Mouse (Mus musculus): ENCODE data around the gene Ugt1a10. TPM values are rescaled to one million over a fixed set of nuclear protein-coding genes. Genes with fewer than 3 reads are reported as not detected.
"Not testable (repeated sequence)": the region's sequence is repeated elsewhere in the genome, so short reads cannot be mapped to it uniquely, and the experiment has no call there.

The Ugt1a10 gene
- total and polyA plus RNA-seq, 2 experiments from 2014 or later: not detected

DNA sequence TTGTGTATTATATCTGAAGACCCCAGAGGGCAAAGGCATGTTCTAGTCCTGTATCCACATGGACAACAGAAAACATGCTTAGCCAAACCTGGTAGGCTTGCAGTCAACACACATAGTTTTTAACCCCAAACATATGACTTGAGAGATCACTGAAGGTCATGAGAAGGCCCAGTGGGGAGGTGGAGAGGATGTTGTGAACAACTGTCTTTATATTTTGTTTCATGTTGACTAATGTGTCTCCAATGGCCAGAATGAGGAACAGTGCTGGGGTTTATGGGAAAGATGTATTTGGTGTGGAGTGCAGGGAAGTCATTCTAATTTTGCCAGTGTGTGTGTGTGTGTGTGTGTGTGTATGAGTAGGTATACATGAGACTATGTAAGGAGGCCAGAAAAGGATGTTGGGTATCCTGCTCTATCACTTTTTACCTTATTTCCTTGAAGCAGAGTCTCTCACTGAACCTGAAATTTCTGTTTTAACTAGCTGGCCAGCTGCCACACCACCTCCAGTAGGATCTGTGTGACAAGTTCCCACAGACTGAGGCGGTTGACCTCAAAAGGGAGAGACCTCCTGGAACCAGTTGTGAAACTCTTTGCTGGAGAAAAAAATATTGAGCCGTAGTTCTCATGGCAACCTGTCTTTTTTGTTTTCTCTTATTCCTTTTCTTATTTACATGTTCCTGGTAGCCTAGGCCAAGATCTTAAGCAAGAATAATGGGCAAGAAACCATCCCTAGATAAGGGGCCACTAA, 169.0 kb downstream of the Ugt1a10 start:
- no peak overlapping the region for H3K4me3 ChIP-seq (ENCODE audit: low read depth, low read length)
- TF ChIP-seq CTCF (IDR thresholded peaks at IDR 0.05): no peak
- no peak for ATAC-seq (ENCODE audit: low FRiP score)
- H3K4me2 ChIP-seq (ENCODE audit: low read depth, low read length, poor library complexity, severe bottlenecking): no peak overlapping the region
- peaks cover 44% of the 10 kb centered on the region for H3K9me3 ChIP-seq (ENCODE audit: low read length)
- no peaks in the 10 kb centered on the region for H3K36me3 ChIP-seq (ENCODE audit: insufficient read depth, low read length)
- H3K9ac ChIP-seq (replicated peaks; ENCODE audit: low read length, poor library complexity, severe bottlenecking): no peak overlapping the region
- H3K27me3 ChIP-seq (ENCODE audit: insufficient read depth, low read length): no peaks in the 10 kb centered on the region
- no peaks in the 10 kb centered on the region for H3K4me1 ChIP-seq (ENCODE audit: insufficient read depth, low read length)
- H3K27ac ChIP-seq (ENCODE audit: low read depth, low read length): no peak overlapping the region
- no peak for DNase-seq (ENCODE audit: low spot score)
- 65% methylated on average over 2 of the region's 2 CpGs for WGBS

DNA sequence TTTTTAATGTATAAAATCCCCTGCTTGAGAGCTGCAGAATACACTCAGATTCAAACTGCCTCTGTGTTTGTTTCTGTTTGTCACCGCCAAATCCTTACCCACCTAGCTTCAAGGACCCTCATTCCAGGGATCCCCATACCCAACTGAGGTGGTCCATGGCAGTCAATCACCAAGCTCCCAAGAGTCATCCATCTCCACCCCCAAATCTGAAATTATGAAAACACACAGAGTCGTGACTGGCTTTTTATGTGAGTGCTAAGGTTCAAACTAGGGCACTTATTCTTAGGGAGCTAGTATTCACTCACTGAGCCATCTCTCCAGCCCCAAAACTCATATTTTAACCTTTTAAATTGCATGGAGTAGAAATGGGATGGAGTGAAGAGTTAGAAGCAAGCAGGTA, 170.1 kb downstream of the Ugt1a10 start:
- not testable (repeated sequence) for H3K36me3 ChIP-seq (ENCODE audit: insufficient read depth, low read length); DNase-seq (ENCODE audit: low spot score); H3K4me3 ChIP-seq (ENCODE audit: low read depth, low read length); H3K9ac ChIP-seq (replicated peaks; ENCODE audit: low read length, poor library complexity, severe bottlenecking); H3K4me2 ChIP-seq (ENCODE audit: low read depth, low read length, poor library complexity, severe bottlenecking); H3K4me1 ChIP-seq (ENCODE audit: insufficient read depth, low read length); ATAC-seq (ENCODE audit: low FRiP score); H3K27ac ChIP-seq (ENCODE audit: low read depth, low read length); H3K27me3 ChIP-seq (ENCODE audit: insufficient read depth, low read length)
- peaks cover 55% of the 10 kb centered on the region for H3K9me3 ChIP-seq (ENCODE audit: low read length)
- WGBS: 38% methylated on average over 2 of the region's 2 CpGs

DNA sequence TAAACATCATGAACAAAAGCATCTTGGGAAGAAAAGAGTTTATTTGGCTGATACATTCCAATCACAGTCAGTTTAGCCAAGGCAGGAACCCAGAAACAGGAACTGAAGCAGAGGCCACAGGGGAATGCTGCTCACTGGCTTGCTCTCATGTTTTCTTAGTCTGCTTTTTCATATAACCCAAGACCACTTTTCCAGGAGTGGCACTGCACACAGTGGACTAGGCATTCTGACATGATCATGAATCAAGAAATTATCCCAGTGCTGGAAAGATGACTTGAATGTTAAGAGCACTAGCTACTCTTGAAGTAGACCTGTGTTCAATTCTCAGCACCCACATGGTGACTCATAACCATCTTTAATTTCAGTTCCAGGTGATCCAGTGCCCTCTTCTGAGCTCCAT, 170.6 kb downstream of the Ugt1a10 start:
- Histone ChIP-seq H3K4me2 (ENCODE audit: low read depth, low read length, poor library complexity, severe bottlenecking) (no peak overlapping the region), H3K9ac (replicated peaks; ENCODE audit: low read length, poor library complexity, severe bottlenecking) (no peak overlapping the region), H3K27me3 (ENCODE audit: insufficient read depth, low read length) (no peaks in the 10 kb centered on the region), H3K4me1 (ENCODE audit: insufficient read depth, low read length) (no peaks in the 10 kb centered on the region), H3K4me3 (ENCODE audit: low read depth, low read length) (no peak overlapping the region), H3K36me3 (ENCODE audit: insufficient read depth, low read length) (no peaks in the 10 kb centered on the region), H3K27ac (ENCODE audit: low read depth, low read length) (no peak overlapping the region), H3K9me3 (ENCODE audit: low read length) (peaks cover 59% of the 10 kb centered on the region)
- DNase-seq (ENCODE audit: low spot score) (no peak), ATAC-seq (ENCODE audit: low FRiP score) (no peak)
- TF ChIP-seq CTCF (IDR thresholded peaks at IDR 0.05): no peak

DNA sequence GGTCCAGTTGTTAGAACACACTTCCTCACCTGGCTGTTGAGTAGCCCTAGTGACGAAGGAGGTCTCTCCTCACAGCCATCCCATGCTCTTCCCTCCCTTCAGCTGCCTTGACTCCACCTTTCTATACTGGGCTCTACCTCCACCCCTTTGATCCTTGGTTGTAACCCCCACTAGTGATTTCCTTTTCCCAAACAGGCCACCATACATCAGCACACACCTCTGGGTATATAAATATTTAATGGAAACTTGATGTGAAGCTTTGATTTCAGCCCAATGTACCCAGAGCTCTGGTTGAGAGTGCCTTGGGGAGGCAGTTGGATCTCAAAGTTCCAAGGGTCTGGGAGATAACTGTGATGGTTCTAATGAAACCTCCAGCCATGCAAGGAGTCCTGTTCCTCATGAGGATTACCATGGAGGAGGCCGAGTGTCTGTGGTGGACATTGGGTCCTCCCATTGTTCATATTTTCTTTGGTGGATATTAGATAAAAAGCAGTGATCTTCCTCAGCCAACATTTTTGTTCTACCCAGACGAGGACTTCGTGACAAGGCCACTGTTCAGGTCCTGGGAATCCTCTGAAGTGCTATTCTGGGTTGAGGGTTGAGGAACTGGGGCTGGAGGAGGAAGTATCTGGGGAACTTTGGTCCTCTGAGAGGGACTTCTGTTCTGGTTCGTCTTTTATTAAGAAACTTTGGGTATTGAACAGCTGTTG, 171.6 kb downstream of the Ugt1a10 start, which contains the start of gene Mroh2a:
Gene Mroh2a, plus strand, starts transcription at position 317 of the 710 bp plus-strand sequence.
- Histone ChIP-seq H3K4me2 (ENCODE audit: low read depth, low read length, poor library complexity, severe bottlenecking) (no peak within 1 kb of the TSS), H3K9me3 (ENCODE audit: low read length) (peaks cover 70% of the 10 kb centered on the region), H3K4me1 (ENCODE audit: insufficient read depth, low read length) (no peaks in the 10 kb centered on the region), H3K36me3 (ENCODE audit: insufficient read depth, low read length) (no peaks in the 10 kb centered on the region), H3K9ac (replicated peaks; ENCODE audit: low read length, poor library complexity, severe bottlenecking) (no peak within 1 kb of the TSS), H3K4me3 (ENCODE audit: low read depth, low read length) (no peak within 1 kb of the TSS), H3K27ac (ENCODE audit: low read depth, low read length) (no peak within 1 kb of the TSS), H3K27me3 (ENCODE audit: insufficient read depth, low read length) (no peaks in the 10 kb centered on the region)
- DNase-seq (ENCODE audit: low spot score) (no peak), ATAC-seq (ENCODE audit: low FRiP score) (no peak)
- no peak for TF ChIP-seq CTCF (IDR thresholded peaks at IDR 0.05)
- WGBS: 56% methylated on average over 5 of the region's 5 CpGs

DNA sequence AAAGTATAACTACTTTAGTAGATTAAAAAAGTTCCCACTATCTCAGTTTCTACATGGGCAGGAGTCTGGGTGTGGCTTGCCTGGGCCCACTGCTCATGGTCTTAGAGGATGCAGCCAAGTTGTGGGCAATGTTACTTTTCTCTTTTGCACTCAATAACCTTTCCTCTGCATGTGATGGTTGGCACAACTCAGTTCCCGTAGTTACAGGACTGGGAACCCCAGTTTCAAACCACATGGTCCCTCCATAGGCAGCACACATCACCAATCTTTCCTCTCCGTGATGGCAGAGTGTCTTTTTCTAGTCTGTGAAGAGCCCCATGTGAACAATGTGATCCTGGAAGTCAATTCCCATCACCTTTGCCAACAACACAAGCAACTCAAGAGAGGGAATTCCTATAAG, 172.3 kb downstream of the Ugt1a10 start:
- Histone ChIP-seq H3K4me3 (ENCODE audit: low read depth, low read length) (no peak overlapping the region), H3K4me2 (ENCODE audit: low read depth, low read length, poor library complexity, severe bottlenecking) (no peak overlapping the region), H3K4me1 (ENCODE audit: insufficient read depth, low read length) (no peaks in the 10 kb centered on the region), H3K36me3 (ENCODE audit: insufficient read depth, low read length) (no peaks in the 10 kb centered on the region), H3K9ac (replicated peaks; ENCODE audit: low read length, poor library complexity, severe bottlenecking) (no peak overlapping the region), H3K27ac (ENCODE audit: low read depth, low read length) (no peak overlapping the region), H3K27me3 (ENCODE audit: insufficient read depth, low read length) (no peaks in the 10 kb centered on the region), H3K9me3 (ENCODE audit: low read length) (peaks cover 73% of the 10 kb centered on the region)
- WGBS: 60% methylated on average over 2 of the region's 2 CpGs
- no peak for ATAC-seq (ENCODE audit: low FRiP score)
- no peak for DNase-seq (ENCODE audit: low spot score)
- TF ChIP-seq CTCF (IDR thresholded peaks at IDR 0.05): no peak

DNA sequence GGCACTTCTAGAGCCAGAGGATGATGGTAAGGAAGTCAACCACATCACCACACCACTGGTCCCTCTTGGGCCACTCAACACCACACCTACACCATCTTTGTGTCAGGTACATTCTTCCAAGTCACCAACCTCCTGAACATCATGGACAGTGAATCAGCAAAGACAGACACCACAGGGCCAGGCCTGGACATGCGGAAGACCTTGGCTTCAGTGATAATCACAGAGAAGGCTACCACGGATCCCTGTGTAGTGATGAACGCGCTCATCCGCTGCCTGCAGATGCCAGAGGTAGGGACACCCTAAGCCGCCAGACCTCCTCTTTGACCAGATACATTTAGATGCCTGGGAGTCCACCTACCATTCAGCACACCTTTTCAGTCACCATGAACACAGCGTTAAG, 172.9 kb downstream of the Ugt1a10 start:
- Histone ChIP-seq H3K9me3 (ENCODE audit: low read length) (peaks cover 79% of the 10 kb centered on the region), H3K27me3 (ENCODE audit: insufficient read depth, low read length) (no peaks in the 10 kb centered on the region), H3K36me3 (ENCODE audit: insufficient read depth, low read length) (no peaks in the 10 kb centered on the region), H3K4me2 (ENCODE audit: low read depth, low read length, poor library complexity, severe bottlenecking) (no peak overlapping the region), H3K9ac (replicated peaks; ENCODE audit: low read length, poor library complexity, severe bottlenecking) (no peak overlapping the region), H3K27ac (ENCODE audit: low read depth, low read length) (no peak overlapping the region), H3K4me1 (ENCODE audit: insufficient read depth, low read length) (no peaks in the 10 kb centered on the region), H3K4me3 (ENCODE audit: low read depth, low read length) (no peak overlapping the region)
- no peak for DNase-seq (ENCODE audit: low spot score)
- 72% methylated on average over 7 of the region's 7 CpGs for WGBS
- no peak for TF ChIP-seq CTCF (IDR thresholded peaks at IDR 0.05)
- ATAC-seq (ENCODE audit: low FRiP score): no peak
